Mouse (Mus musculus) cerebellum, postnatal 4 days (tissue): Measurements from ENCODE around the gene Dcst2.
A peak's percentile ranks its signal among the peaks of the same experiment; 100 is the strongest.

ENCODE experiments used
- DNase-seq, 2 experiments: peaks; one replicate each; pipeline ENCODE4 v3.0.0; 2022; ENCODE audit warnings: low spot score in 2 of 2, mixed read lengths in 1 of 2

Dcst2 gene

GRCm38 (mm10) chr3:89360237-89360636 is 1.5 kb upstream of the Dcst2 start:
- DNase-seq: no peak

DNA sequence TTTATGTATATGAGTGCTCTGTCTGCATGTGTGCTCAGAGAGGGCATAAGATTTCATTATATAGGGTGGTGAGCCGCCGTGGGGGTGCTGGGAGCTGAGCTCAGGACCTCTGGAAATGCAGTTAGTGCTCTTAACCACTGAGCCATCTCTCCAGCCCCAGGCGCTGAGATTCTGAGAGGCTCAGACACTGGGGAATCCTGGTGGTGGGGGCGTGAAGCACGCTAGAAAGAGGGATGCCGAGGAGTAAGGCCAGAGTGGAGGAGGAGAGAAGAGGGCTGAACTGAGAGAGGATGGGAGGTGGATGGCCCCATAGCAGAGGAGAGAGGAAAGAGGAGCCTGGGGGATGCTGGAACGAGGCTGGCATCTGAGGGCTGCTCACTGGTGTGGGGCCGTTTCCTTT is 2.9 kb downstream of the Dcst2 start:
- DNase-seq: no peak

DNA sequence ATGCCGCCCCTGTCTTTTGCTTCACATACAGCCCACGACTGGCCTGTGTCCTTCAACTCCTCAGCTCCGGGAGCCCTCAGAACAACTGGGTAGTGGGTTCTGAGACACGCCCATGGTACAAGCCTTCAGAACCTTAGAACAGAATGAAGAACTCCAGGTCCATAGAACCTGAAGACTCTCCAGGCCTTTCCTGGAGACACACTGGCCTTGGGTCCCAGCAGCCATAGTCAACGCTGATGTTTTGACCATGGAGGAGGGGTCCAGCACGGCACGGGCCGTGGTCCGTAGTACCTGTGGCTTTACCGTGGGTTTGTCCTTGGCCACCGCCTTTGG is 3.3 kb downstream of the Dcst2 start, which contains the start of gene Dcst1:
TSS of gene Dcst1 (minus strand) at position 101 of the 333 bp plus-strand sequence.
- no peak for DNase-seq

DNA sequence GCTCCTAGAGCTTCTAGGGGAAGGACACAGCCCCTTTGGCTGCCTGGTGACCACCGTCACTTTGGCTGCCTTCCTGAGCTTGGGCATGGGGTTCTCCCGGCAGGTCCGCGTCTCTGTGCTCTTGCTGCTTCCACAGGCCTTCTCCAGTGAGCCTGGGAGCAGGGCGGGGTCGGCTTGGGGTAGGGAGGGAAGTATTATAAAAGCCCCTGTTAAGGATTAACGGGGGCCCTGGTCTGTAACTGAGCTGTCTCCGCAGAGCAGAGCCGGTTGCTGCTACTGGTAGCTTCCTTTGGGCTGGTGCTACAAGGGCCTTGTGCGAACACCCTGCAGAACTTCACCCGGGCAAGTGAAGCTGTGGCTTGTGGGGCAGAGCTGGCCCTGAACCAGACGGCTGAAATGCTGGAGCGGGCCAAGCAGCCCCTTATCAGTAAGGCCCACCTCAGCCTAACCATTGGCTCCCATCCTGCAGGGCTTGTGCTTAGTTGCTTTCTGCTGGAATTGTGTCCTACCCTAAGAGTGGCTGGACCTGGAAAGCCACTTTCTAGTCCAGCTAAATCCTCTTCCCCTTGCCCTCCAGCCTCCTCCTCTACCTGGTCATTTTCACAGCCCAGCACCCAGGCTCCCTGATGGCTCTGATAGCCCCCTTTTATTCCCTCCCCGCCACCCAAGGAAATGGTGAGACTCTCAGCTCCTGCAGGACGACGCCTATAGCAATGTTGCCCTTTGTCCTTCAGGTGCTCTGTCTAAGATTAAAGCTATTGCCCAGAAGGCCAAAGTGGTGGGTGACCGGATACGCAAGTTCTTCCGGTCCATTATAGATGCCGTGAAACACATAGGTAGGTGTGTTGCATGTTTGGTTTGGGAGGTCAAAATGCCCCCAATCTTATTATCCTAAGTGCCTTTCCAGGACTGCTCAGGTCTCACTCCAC is 4.0 kb downstream of the Dcst2 start:
- DNase-seq: no peak

- DNase-seq: no peak
These were observed 5.6 kb downstream of the Dcst2 start for GRCm38 (mm10) chr3:89367338-89367737.

GRCm38 (mm10) chr3:89373581-89374231 is 11.9 kb downstream of the Dcst2 start:
- DNase-seq: no peak

DNA sequence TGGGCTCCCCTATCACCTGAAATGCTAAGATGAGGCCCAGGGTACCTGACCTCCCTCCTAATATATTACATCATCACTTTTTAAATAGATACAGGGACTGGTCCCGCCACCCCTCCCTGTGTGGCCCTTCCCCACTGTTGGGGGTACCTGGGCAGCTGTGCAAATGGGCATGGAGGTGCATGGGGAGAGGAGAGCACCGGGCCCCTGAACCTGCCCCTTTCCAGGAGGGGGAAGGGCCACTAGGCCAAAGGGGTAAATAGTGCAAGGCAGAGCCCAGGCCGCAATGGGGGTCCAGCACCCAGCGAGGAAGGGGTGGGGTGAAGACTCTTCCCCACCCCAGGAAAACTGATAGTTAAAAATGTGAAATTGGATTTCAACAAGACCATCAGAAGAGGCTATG is 16.1 kb downstream of the Dcst2 start:
- DNase-seq: no peak

- DNase-seq: peak; percentile 57 to 81
These were observed 16.8 kb downstream of the Dcst2 start for GRCm38 (mm10) chr3:89378394-89379067.

GRCm38 (mm10) chr3:89379388-89380131 is 17.8 kb downstream of the Dcst2 start:
- DNase-seq: no peak

DNA sequence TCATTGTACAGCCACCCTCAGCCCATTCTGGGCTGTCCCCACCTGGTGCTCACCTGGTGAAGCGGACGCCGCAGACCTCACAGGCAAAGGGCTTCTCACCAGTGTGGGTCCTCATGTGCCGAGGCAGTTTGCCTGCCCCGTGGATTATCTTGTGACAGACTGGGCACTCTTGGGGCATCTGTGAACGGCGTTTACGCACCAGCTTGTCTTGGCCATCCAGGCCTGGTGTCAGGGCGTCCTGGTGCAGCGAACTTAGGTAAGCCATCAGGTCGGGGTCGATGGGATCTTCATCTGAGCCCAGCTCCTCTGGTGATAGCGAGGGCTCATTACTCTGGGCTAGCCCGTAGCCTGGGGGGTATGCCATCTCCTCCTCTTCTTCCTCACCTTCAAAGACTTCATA is 18.5 kb downstream of the Dcst2 start:
- DNase-seq: no peak

- DNase-seq: no peak
These were observed 18.9 kb downstream of the Dcst2 start for GRCm38 (mm10) chr3:89380711-89381110.

DNA sequence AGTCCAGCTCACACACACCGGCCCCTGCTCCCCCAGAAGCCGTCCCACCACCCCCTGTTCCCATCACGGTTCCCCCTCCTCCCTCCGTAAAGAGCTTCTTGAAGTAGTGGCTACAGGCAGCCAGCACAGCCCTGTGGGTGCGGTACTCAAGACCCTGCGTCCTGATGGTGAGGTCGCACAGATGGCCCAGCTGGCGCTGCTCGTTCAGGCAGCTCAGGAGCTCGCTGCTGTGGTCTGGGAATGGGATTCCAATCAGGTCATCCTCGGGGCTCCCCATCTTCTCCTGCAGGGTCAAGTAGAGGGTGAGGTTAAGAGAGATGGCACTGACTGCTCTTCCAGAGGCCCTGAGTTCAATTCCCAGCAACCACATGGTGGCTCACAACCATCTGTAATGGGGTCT is 19.5 kb downstream of the Dcst2 start:
- no peak for DNase-seq

GRCm38 (mm10) chr3:89382033-89382882 is 20.5 kb downstream of the Dcst2 start:
- no peak for DNase-seq

GRCm38 (mm10) chr3:89382950-89383349 is 21.2 kb downstream of the Dcst2 start:
- DNase-seq: no peak

GRCm38 (mm10) chr3:89383651-89384255 is 22.0 kb downstream of the Dcst2 start:
- no peak for DNase-seq

- DNase-seq: no peak
These were observed 22.7 kb downstream of the Dcst2 start for GRCm38 (mm10) chr3:89384331-89385076.

- no peak for DNase-seq
These were observed 23.7 kb downstream of the Dcst2 start for GRCm38 (mm10) chr3:89385451-89385850.

DNA sequence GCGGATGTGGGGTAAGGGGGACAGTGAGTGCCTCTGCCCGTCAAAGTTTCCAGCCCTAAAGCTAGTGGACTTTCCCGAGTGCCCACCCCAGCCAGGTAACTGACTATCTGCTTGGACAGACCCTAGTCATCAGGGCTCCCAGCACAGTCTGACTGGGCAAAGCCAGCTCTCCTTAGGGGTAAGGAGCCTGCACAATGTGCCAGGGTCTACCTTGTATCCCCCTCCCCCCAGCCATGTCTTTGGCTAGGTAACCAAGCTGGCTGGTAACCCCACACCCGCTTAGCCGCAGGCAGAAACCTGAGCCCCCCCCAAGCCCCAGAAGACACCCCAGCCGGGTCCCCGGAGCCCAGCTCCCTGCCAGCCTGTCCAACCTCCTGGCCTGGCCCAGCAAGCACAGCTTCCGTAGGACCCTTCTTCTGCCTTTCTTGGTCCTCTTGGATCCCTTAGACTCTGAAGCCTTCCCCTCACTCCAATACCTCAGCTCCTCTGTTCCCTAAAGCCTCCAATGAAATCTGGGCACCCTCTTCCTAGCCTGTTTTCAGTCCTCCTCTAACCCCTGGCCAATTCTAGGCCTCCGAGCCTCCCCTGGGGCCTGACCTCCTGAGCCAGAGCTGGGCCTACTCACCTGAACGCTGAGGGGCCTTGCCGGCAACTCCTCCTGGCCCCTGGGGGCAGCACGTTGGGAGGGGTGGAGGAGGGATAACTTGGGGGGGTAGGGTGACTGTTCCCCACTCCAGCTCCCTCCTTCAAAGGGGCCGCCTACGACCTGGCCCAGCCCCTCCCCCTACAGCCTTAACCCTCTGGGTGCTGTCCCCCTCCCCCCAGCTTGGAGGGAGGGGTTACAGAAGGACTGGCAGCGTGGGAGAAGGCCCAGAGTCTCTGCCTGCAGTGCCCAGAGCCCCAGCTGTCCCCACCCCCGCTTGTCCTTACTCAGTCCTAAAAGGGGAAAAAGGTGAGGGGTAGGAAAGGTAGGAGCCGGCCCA is 25.0 kb downstream of the Dcst2 start:
- no peak for DNase-seq

DNA sequence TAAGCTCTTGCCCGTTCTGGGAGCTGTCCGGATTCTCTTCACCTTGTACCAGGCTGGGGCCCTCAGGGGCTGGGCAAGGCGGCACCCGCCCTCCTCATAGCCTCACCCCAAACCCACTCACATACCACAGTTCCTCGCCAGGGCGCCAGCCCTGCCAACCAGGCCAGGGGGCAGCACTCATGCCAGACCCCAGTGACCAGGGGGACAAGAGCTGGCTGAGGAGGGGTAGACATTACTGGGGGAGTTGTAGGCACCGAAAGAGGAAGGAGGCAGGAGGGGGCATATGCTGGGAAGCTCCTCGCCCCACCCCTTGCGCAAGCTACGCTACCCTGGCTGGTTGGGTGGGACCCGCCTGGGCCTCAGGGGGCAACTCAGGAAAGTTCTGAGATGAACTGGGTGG is 25.9 kb downstream of the Dcst2 start:
- no peak for DNase-seq
